Mouse (Mus musculus) MEL (cell line): ENCODE measurements at regions not wholly inside any gene's neighbourhood (a gene's known extent, or its start where the extent isn't known, plus 50 kb on each side); places are given as distances from the start of the nearest gene placed in this dataset.
A peak's percentile ranks its signal among the peaks of the same experiment; 100 is the strongest.

Experiments used
- DNase-seq: peaks from one replicate; pipeline ENCODE4 v3.0.0; 2011; ENCODE audit warnings: low read depth, low spot score
- H3K27ac ChIP-seq: 2 replicates; pipeline ENCODE4 v1.5.1; 2012; ENCODE audit warnings: low read depth, mild to moderate bottlenecking, control low read depth, low read length, moderate library complexity; ENCODE audit not compliant: control insufficient read depth
- H3K27me3 ChIP-seq, 2 experiments: fragments of 150-350 bp in 1 of 2; sonication (generic) in 1 of 2; 2 replicates each; pipeline ENCODE4 v1.6.1; 2012; ENCODE audit warnings: low read length in 2 of 2, mild to moderate bottlenecking in 2 of 2, improper control_type of control experiment in 1 of 2, moderate library complexity in 1 of 2; ENCODE audit not compliant: insufficient read depth in 2 of 2, control insufficient read depth in 1 of 2
- H3K36me3 ChIP-seq, 2 experiments: 2 replicates each; pipeline ENCODE4 v1.6.1; 2012 to 2014; ENCODE audit warnings: low read length in 2 of 2, improper control_type of control experiment in 1 of 2, inconsistent platforms in 1 of 2, mild to moderate bottlenecking in 1 of 2; ENCODE audit not compliant: insufficient read depth in 2 of 2, control insufficient read depth in 1 of 2
- H3K4me1 ChIP-seq, 2 experiments: fragments of 150-350 bp in 1 of 2; sonication (generic) in 1 of 2; 2 replicates each; pipeline ENCODE4 v1.6.1; 2012; ENCODE audit warnings: low read length in 2 of 2, improper control_type of control experiment in 1 of 2, mild to moderate bottlenecking in 1 of 2; ENCODE audit not compliant: insufficient read depth in 2 of 2, control insufficient read depth in 1 of 2
- H3K4me3 ChIP-seq, 2 experiments: fragments of 150-350 bp in 1 of 2; sonication (generic) in 1 of 2; 2 replicates each; pipeline ENCODE4 v1.5.1; 2012; ENCODE audit warnings: low read depth in 2 of 2, low read length in 2 of 2, mild to moderate bottlenecking in 2 of 2, moderate library complexity in 2 of 2, control low read depth in 1 of 2, improper control_type of control experiment in 1 of 2; ENCODE audit not compliant: control insufficient read depth in 1 of 2, insufficient read depth in 1 of 2
- H3K79me2 ChIP-seq: 2 replicates; pipeline ENCODE4 v1.6.1; 2012; ENCODE audit warnings: mild to moderate bottlenecking, low read length, moderate library complexity; ENCODE audit not compliant: control insufficient read depth, poor library complexity, insufficient read depth
- H3K9ac ChIP-seq: 2 replicates; pipeline ENCODE4 v1.6.1; 2012; ENCODE audit warnings: low read depth, mild to moderate bottlenecking, control low read depth, low read length, moderate library complexity; ENCODE audit not compliant: control insufficient read depth, poor library complexity, severe bottlenecking
- H3K9me3 ChIP-seq: fragments of 150-350 bp; sonication (generic); replicated peaks from 2 replicates; pipeline ENCODE4 v1.6.1; 2012; ENCODE audit warnings: mild to moderate bottlenecking, low read length, improper control_type of control experiment, moderate library complexity; ENCODE audit not compliant: insufficient read depth
- CHD2 ChIP-seq: IDR thresholded peaks from 2 replicates; pipeline ENCODE4 v1.6.1; 2011; ENCODE audit warnings: low read length, improper control_type of control experiment
- E2F4 ChIP-seq: IDR thresholded peaks from 2 replicates; pipeline ENCODE4 v1.6.1; 2011; ENCODE audit warnings: low read depth, low read length, improper control_type of control experiment, borderline replicate concordance
- EP300 ChIP-seq, 2 experiments: IDR thresholded peaks; 2 replicates each; pipeline ENCODE4 v1.6.1; 2011; ENCODE audit warnings: improper control_type of control experiment in 2 of 2, low read length in 2 of 2, low read depth in 1 of 2, mild to moderate bottlenecking in 1 of 2
- ETS1 ChIP-seq: IDR thresholded peaks from 2 replicates; pipeline ENCODE4 v1.6.1; 2012; ENCODE audit warnings: low read depth, mild to moderate bottlenecking, inconsistent platforms, low read length, improper control_type of control experiment, moderate library complexity
- JUND ChIP-seq: IDR thresholded peaks from 2 replicates; pipeline ENCODE4 v1.6.1; 2011; ENCODE audit warnings: low read depth, mild to moderate bottlenecking, improper control_type of control experiment, low read length
- KAT2A ChIP-seq: conservative IDR thresholded peaks from 2 replicates; pipeline ENCODE4 v1.6.1; 2012; ENCODE audit warnings: low read depth, low read length, improper control_type of control experiment, inconsistent platforms
- MAFK ChIP-seq: IDR thresholded peaks from 2 replicates; pipeline ENCODE4 v1.6.1; 2011; ENCODE audit warnings: low read depth, mild to moderate bottlenecking, low read length, improper control_type of control experiment, borderline replicate concordance
- MEF2A ChIP-seq: IDR thresholded peaks from 2 replicates; pipeline ENCODE4 v1.6.1; 2014; ENCODE audit warnings: low read depth, mild to moderate bottlenecking, inconsistent platforms, low read length, improper control_type of control experiment; ENCODE audit not compliant: poor library complexity, insufficient replicate concordance, severe bottlenecking; ENCODE audit errors: extremely low read depth
- MYC ChIP-seq: IDR thresholded peaks from 2 replicates; pipeline ENCODE4 v1.6.1; 2011; ENCODE audit warnings: low read depth, mild to moderate bottlenecking, low read length, improper control_type of control experiment, moderate library complexity
- NELFE ChIP-seq: IDR thresholded peaks from 2 replicates; pipeline ENCODE4 v1.6.1; 2011; ENCODE audit warnings: low read depth, low read length, improper control_type of control experiment
- POLR2A ChIP-seq, 2 experiments: IDR thresholded peaks; 2 replicates each; pipeline ENCODE4 v1.6.1; 2011 to 2012; ENCODE audit warnings: low read length in 2 of 2, mild to moderate bottlenecking in 2 of 2, control low read depth in 1 of 2, improper control_type of control experiment in 1 of 2, low read depth in 1 of 2, moderate library complexity in 1 of 2; ENCODE audit not compliant: control insufficient read depth in 1 of 2, insufficient read depth in 1 of 2, poor library complexity in 1 of 2
- SMC3 ChIP-seq: IDR thresholded peaks from 2 replicates; pipeline ENCODE4 v1.6.1; 2011; ENCODE audit warnings: low read depth, low read length, improper control_type of control experiment
- TAL1 ChIP-seq: IDR thresholded peaks from 2 replicates; pipeline ENCODE4 v1.6.1; 2012; ENCODE audit warnings: mild to moderate bottlenecking, inconsistent platforms, low read length, moderate library complexity, mixed read lengths
- TBP ChIP-seq: IDR thresholded peaks from 2 replicates; pipeline ENCODE4 v1.8.0; 2011; ENCODE audit warnings: low read depth, low read length, improper control_type of control experiment
- UBTF ChIP-seq: IDR thresholded peaks from 2 replicates; pipeline ENCODE4 v1.6.1; 2012; ENCODE audit warnings: low read depth, mild to moderate bottlenecking, inconsistent platforms, low read length, improper control_type of control experiment, moderate library complexity, borderline replicate concordance; ENCODE audit not compliant: insufficient read depth
- USF1 ChIP-seq: IDR thresholded peaks from 2 replicates; pipeline ENCODE4 v1.6.1; 2014; ENCODE audit warnings: low read depth, mild to moderate bottlenecking, inconsistent platforms, low read length, improper control_type of control experiment, moderate library complexity
- ZMIZ1 ChIP-seq: IDR thresholded peaks from 2 replicates; pipeline ENCODE4 v1.6.1; 2012; ENCODE audit warnings: low read depth, mild to moderate bottlenecking, inconsistent platforms, low read length, improper control_type of control experiment, moderate library complexity

DNA sequence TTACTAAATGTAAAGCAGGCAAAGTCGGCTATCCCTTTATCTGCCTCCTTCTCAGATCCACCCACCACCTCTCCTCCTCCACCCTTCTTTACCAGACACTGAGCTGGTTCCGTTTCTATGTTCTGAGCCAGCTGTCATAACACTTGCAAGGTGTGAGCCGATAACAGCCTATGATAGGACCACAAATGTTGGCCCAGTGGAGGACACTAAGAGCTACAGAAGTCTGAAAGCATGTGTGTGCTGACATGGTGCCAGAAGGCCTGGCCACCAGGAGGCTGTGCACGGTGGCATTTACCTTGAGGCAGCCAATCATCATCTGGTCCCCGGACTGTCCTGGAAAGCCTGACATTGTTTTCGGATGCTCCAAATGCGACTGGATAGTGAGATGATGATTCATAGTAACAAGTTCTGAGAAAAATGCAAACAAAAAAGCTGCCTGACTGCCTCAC is 63.5 kb upstream of the Max start (continued):
- TF ChIP-seq TAL1 (peak; percentile 98), SMC3 (no peak; the same call in none of the 2 replicates)

- TF ChIP-seq UBTF: no peak
- TF ChIP-seq EP300 (IDR thresholded peaks at IDR 0.05; ENCODE audit: low read depth in 1 of 2, low read length in 2 of 2): peak in 1 of 2 experiments; percentile 7; a peak in 1 of 4 replicates
- TF ChIP-seq ZMIZ1: no peak
- no peak for TF ChIP-seq TBP
- no peak for TF ChIP-seq MYC
- no peak for TF ChIP-seq KAT2A
- no peak for TF ChIP-seq MAFK
- no peak for TF ChIP-seq MEF2A
- TF ChIP-seq USF1: peak; percentile 57; the same call in 1 of the 2 replicates
- TF ChIP-seq E2F4: no peak
- peak; percentile 19; the same call in 1 of the 2 replicates for TF ChIP-seq ETS1
- TF ChIP-seq JUND: no peak
- Histone ChIP-seq H3K27me3 (no peaks in the 10 kb centered on the region), H3K36me3 (peaks cover 0 to 52% of the 10 kb centered on the region in 2 experiments; a peak in 2 of 4 replicates), H3K79me2 (no peaks in the 10 kb centered on the region), H3K4me3 (no peak overlapping the region), H3K27ac (peak overlapping the region; percentile 45), H3K4me1 (peaks cover 29 to 61% of the 10 kb centered on the region in 2 experiments), H3K9ac (peak overlapping the region; percentile 26), H3K9me3 (no peaks in the 10 kb centered on the region)
- peak; percentile 48 for DNase-seq
Observed at GRCm38 (mm10) chr12:77022538-77022937, 60.5 kb upstream of the Max start.

- no peaks in the 10 kb centered on the region for H3K79me2 ChIP-seq
- no peak for TF ChIP-seq MEF2A
- TF ChIP-seq EP300 (IDR thresholded peaks at IDR 0.05; ENCODE audit: low read depth in 1 of 2, low read length in 2 of 2): peak in 1 of 2 experiments; percentile 4; a peak in 1 of 4 replicates
- TF ChIP-seq MYC: no peak
- no peak for TF ChIP-seq POLR2A (IDR thresholded peaks at IDR 0.05; ENCODE audit: control insufficient read depth in 1 of 2, insufficient read depth in 1 of 2, low read depth in 1 of 2, low read length in 2 of 2, poor library complexity in 1 of 2)
- no peak for TF ChIP-seq NELFE
- TF ChIP-seq CHD2: no peak
- 0 out of 2 replicates have a peak, but pooled peaks have one; percentile 14 for TF ChIP-seq TAL1
- no peak for TF ChIP-seq JUND
- DNase-seq: peak; percentile 56
- no peaks in the 10 kb centered on the region for H3K9me3 ChIP-seq
- H3K9ac ChIP-seq: no peak overlapping the region
- peak overlapping the region; percentile 45 for H3K27ac ChIP-seq
- no peak overlapping the region for H3K4me3 ChIP-seq
- no peaks in the 10 kb centered on the region for H3K27me3 ChIP-seq
- H3K36me3 ChIP-seq: peaks cover 0 to 49% of the 10 kb centered on the region in 2 experiments; a peak in 2 of 4 replicates
- H3K4me1 ChIP-seq: peaks cover 29 to 58% of the 10 kb centered on the region in 2 experiments
Observed at GRCm38 (mm10) chr12:77021881-77022280, 59.9 kb upstream of the Max start.
